Mouse (Mus musculus): Measurements from ENCODE around the gene Creld1. TPM values are rescaled to one million over a fixed set of nuclear protein-coding genes. Genes with fewer than 3 reads are reported as not detected.

Gene Creld1
- polyA plus RNA-seq, 1 experiment from 2014 or later, result 39.6 TPM

DNA sequence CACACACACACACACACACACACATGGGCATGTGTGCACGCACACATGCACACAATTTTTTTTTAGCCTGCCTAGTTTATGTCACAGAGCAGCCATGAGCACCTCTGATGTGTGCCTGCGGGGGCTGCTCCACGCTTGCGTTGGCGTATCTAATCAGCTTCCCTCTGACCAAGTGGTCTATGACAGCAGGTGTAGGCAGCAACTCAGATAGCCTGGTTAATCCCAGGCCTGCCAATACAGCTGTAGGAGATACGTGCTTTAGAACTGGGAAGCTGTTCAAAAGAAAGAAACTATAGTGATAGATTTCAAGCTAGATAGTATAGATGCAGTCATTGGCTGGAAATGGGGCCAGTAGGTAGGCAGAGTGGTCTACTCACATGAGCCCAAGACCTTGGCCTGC, 9.4 kb upstream of the Creld1 start:
- Histone ChIP-seq H3K9me3 (no peaks in the 10 kb centered on the region), H3K27me3 (peaks cover 57% of the 10 kb centered on the region), H3K27ac (no peak overlapping the region), H3K4me3 (replicated peaks) (no peak overlapping the region), H3K36me3 (replicated peaks) (no peaks in the 10 kb centered on the region), H3K4me1 (peaks cover 11% of the 10 kb centered on the region), H3K4me2 (no peak overlapping the region), H3K9ac (no peak overlapping the region)
- ATAC-seq (ENCODE audit: low FRiP score), result no peak
- WGBS, result 87% methylated on average over 6 of the region's 6 CpGs

DNA sequence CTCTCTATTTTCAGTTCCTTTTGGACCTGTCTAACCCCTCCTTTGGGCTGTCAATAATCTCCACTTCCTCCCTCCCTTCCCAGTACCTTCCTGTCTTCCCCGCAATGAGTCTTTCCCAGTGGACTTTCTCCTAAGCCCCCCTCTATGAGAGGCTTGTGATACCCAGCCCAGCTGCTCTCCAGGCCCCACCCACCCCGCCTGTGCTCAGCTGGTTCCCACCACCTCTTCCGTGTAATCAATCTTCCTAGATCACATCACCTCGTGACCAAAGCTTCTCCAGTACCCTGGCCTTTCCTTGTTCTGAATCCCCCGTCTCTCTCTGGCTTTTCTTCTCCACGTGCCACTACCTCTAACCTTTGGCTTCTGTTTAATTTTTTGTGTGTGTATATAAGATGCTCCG, 5.7 kb upstream of the Creld1 start:
- 70% methylated on average over 7 of the region's 7 CpGs for WGBS
- Histone ChIP-seq H3K4me1 (peaks cover 12% of the 10 kb centered on the region), H3K9ac (no peak overlapping the region), H3K4me3 (replicated peaks) (no peak overlapping the region), H3K9me3 (no peaks in the 10 kb centered on the region), H3K4me2 (no peak overlapping the region), H3K27ac (no peak overlapping the region), H3K36me3 (replicated peaks) (no peaks in the 10 kb centered on the region), H3K27me3 (peaks cover 42% of the 10 kb centered on the region)
- no peak for ATAC-seq (ENCODE audit: low FRiP score)

DNA sequence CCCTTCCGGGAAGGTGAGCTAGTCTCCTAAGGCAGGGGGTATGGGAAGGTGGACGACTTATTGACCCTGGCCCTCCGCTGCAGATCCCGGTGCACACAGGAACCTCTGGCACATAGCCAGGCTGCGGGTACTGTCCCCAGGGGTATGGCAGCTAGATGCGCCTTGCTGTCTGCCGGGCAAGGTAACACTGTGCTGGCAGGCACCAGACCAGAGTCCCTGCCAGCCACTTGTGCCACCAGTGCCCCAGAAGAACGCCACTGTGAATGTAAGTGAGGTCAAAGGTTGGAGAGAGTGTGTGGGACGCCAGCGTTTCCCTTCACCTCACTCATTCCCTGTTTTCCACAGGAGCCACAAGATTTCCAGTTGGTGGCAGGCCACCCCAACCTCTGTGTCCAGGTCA, 4.2 kb upstream of the Creld1 start:
- peaks cover 18% of the 10 kb centered on the region for H3K4me1 ChIP-seq
- H3K27me3 ChIP-seq, result peaks cover 44% of the 10 kb centered on the region
- no peaks in the 10 kb centered on the region for H3K9me3 ChIP-seq
- no peak for ATAC-seq (ENCODE audit: low FRiP score)
- no peak overlapping the region for H3K27ac ChIP-seq
- no peaks in the 10 kb centered on the region for H3K36me3 ChIP-seq (replicated peaks)
- no peak overlapping the region for H3K4me2 ChIP-seq
- no peak overlapping the region for H3K4me3 ChIP-seq (replicated peaks)
- WGBS, result 89% methylated on average over 10 of the region's 10 CpGs
- H3K9ac ChIP-seq, result no peak overlapping the region

DNA sequence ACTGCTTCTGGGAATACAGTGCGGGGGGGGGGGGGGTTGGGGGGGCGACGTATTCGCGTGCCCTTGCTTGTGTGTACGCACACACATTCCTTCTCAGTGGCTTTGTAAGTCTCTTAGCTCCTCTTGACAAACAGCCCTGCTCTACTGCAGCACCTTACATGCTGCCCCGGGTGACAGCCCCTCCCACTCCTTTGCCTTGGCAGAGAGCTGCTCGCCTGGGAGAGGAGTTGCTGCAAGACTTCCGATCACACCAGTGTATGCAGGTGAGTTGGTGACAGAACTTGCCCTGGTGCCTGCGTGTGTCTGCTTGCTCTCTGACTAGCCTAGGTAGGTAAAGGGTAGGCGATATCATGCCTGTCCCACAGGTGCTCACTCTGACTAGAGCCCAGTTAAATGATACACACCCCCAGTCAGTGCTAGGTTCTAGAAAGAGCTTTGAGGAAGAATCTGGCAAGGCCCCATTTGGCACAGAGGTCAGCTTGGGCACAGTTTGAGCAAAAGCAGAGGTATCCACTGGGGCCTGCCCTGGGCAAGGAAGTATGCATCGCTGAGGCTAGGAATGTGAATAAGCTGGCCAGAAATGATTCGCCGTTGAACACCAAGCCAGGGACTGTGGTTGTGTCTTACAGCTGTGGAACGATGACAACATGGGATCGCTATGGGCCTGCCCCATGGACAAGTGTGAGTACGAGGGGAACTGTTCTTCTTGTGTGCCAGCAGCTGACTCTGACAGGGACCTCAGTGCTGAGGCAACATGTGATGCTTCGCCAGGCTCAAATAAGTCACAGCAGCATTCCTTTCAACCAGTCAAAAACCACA, 2.3 kb upstream of the Creld1 start:
- no peaks in the 10 kb centered on the region for H3K9me3 ChIP-seq
- no peak overlapping the region for H3K9ac ChIP-seq
- no peak for ATAC-seq (ENCODE audit: low FRiP score)
- H3K27ac ChIP-seq, result no peak overlapping the region
- peaks cover 44% of the 10 kb centered on the region for H3K27me3 ChIP-seq
- H3K4me1 ChIP-seq, result peaks cover 29% of the 10 kb centered on the region
- 66% methylated on average over 18 of the region's 18 CpGs for WGBS
- H3K4me3 ChIP-seq (replicated peaks), result no peak overlapping the region
- no peaks in the 10 kb centered on the region for H3K36me3 ChIP-seq (replicated peaks)
- no peak overlapping the region for H3K4me2 ChIP-seq

DNA sequence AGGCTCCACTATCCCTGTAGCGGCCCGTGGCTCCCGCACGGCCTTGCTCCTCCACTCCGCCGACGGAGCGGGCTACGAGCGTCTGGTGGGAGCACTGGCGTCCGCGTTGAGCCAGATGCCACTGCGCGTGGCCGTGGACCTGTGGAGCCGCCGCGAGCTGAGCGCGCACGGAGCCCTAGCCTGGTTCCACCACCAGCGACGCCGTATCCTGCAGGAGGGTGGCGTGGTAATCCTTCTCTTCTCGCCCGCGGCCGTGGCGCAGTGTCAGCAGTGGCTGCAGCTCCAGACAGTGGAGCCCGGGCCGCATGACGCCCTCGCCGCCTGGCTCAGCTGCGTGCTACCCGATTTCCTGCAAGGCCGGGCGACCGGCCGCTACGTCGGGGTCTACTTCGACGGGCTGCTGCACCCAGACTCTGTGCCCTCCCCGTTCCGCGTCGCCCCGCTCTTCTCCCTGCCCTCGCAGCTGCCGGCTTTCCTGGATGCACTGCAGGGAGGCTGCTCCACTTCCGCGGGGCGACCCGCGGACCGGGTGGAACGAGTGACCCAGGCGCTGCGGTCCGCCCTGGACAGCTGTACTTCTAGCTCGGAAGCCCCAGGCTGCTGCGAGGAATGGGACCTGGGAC, 509 bp upstream of the Creld1 start:
- Histone ChIP-seq H3K36me3 (replicated peaks) (0 out of 2 replicates have a peak, but pooled peaks cover 9% of the 10 kb centered on the region), H3K27ac (peak overlapping the region; percentile 87), H3K4me1 (peaks cover 35% of the 10 kb centered on the region), H3K9ac (peak overlapping the region; percentile 69), H3K9me3 (no peaks in the 10 kb centered on the region), H3K4me3 (replicated peaks) (peak overlapping the region; percentile 69), H3K4me2 (peak overlapping the region; percentile 80), H3K27me3 (peaks cover 30% of the 10 kb centered on the region)
- ATAC-seq (ENCODE audit: low FRiP score), result peak; percentile 49
- under 1% methylated on average over 65 of the region's 65 CpGs for WGBS

DNA sequence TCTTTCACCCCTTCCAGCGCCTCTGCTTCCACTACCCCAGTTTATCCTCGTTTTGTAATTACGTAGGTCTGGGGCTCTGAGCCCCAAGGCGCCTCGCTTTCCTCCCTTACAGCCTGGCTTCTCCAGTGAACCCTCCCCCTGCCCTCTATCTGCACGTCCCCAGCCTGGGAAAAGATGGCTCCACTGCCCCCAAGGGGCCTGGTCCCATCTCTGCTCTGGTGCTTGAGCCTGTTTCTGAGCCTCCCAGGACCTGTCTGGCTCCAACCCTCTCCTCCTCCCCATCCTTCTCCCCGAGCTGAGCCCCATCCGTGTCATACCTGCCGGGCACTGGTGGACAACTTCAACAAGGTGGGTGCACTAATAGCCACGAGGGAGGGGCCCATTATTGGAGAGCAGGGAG, 632 bp downstream of the Creld1 start:
- Histone ChIP-seq H3K4me1 (peaks cover 35% of the 10 kb centered on the region), H3K36me3 (replicated peaks) (peaks cover 20% of the 10 kb centered on the region), H3K9me3 (no peaks in the 10 kb centered on the region), H3K9ac (peak overlapping the region; percentile 72), H3K4me2 (peak overlapping the region; percentile 80), H3K27me3 (peaks cover 28% of the 10 kb centered on the region), H3K4me3 (replicated peaks) (peak overlapping the region; percentile 69), H3K27ac (peak overlapping the region; percentile 87)
- 10% methylated on average over 10 of the region's 10 CpGs for WGBS
- peak; percentile 62 for ATAC-seq (ENCODE audit: low FRiP score)

DNA sequence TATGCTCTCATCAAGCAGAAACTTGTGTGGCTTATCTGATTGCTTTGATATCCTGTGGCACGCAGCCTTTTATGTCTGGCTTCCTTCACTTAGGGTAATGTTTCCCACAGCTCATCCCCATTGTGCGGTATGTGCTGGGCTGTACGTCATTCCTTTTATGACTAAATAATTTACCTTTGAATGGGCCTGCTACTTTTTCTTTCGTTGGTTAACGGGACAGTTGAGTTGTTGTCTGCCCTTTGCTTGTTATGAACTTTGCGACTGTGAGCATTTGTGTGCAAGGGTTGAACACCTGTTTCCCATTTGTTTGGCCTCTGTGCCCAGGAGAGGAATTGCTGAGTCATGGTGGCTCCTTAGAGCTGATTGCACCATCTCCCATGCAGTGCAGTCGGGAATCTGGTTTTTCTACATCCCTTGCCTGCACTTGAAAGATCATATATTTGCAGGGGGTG, 4.1 kb downstream of the Creld1 start:
- Histone ChIP-seq H3K27me3 (peaks cover 8% of the 10 kb centered on the region; the same call in 1 of the 2 replicates), H3K4me3 (replicated peaks) (no peak overlapping the region), H3K4me2 (no peak overlapping the region), H3K36me3 (replicated peaks) (peaks cover 51% of the 10 kb centered on the region), H3K9ac (no peak overlapping the region), H3K27ac (no peak overlapping the region), H3K4me1 (peaks cover 25% of the 10 kb centered on the region), H3K9me3 (no peaks in the 10 kb centered on the region)
- 58% methylated on average over 7 of the region's 7 CpGs for WGBS
- ATAC-seq (ENCODE audit: low FRiP score), result no peak

DNA sequence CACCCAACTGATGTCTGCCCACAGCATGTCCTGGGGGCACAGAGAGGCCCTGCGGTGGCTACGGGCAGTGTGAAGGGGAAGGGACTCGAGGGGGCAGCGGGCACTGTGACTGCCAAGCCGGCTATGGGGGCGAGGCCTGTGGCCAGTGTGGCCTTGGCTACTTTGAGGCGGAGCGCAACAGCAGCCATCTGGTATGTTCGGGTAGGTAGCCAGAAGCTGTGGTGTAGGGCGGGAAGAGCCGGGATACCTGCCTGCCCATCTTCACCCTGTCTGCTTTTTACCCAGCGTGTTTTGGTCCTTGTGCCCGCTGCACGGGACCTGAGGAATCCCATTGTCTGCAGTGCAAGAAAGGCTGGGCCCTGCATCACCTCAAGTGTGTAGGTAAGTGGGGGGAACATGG, 6.3 kb downstream of the Creld1 start:
- H3K27me3 ChIP-seq, result 0 out of 2 replicates have a peak, but pooled peaks cover 3% of the 10 kb centered on the region
- no peak overlapping the region for H3K9ac ChIP-seq
- no peak overlapping the region for H3K27ac ChIP-seq
- no peak overlapping the region for H3K4me2 ChIP-seq
- peaks cover 16% of the 10 kb centered on the region for H3K4me1 ChIP-seq
- WGBS, result 94% methylated on average over 14 of the region's 14 CpGs
- peaks cover 63% of the 10 kb centered on the region for H3K36me3 ChIP-seq (replicated peaks)
- H3K4me3 ChIP-seq (replicated peaks), result no peak overlapping the region
- no peak for ATAC-seq (ENCODE audit: low FRiP score)
- H3K9me3 ChIP-seq, result no peaks in the 10 kb centered on the region

DNA sequence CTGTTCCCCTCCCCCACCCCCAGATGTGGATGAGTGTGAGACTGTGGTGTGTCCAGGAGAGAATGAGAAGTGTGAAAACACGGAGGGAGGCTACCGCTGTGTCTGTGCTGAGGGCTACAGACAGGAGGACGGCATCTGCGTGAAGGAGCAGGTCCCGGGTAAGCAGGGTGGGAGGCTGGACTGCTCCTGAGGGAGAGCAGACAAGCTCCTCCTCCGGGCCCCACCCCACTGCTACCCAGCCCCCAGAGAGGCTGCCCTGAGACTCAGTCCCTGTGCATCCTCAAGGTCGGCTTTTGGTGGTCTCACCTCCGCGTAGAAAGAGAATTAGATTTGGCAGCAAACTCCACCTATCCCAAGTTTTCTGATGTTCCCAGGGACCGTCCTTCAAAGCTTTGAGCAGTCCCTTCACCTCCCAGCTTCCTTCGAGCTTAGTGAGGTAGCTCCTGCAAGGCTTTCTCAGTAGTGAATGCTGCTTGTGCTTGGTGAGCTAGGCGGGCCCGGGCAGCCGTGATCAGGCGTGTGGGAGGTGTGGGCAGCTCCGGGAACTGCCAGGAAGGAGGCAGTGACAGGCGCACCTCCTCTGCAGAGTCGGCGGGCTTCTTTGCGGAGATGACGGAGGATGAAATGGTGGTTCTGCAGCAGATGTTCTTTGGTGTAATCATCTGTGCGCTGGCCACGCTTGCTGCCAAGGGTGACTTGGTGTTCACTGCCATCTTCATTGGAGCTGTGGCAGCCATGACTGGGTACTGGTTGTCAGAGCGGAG, 9.2 kb downstream of the Creld1 start:
- Histone ChIP-seq H3K27ac (no peak overlapping the region), H3K4me1 (peaks cover 13% of the 10 kb centered on the region), H3K27me3 (peaks cover 18% of the 10 kb centered on the region), H3K9me3 (no peaks in the 10 kb centered on the region), H3K9ac (no peak overlapping the region), H3K36me3 (replicated peaks) (peaks cover 56% of the 10 kb centered on the region), H3K4me2 (no peak overlapping the region), H3K4me3 (replicated peaks) (no peak overlapping the region)
- WGBS, result 79% methylated on average over 24 of the region's 24 CpGs
- no peak for ATAC-seq (ENCODE audit: low FRiP score)

DNA sequence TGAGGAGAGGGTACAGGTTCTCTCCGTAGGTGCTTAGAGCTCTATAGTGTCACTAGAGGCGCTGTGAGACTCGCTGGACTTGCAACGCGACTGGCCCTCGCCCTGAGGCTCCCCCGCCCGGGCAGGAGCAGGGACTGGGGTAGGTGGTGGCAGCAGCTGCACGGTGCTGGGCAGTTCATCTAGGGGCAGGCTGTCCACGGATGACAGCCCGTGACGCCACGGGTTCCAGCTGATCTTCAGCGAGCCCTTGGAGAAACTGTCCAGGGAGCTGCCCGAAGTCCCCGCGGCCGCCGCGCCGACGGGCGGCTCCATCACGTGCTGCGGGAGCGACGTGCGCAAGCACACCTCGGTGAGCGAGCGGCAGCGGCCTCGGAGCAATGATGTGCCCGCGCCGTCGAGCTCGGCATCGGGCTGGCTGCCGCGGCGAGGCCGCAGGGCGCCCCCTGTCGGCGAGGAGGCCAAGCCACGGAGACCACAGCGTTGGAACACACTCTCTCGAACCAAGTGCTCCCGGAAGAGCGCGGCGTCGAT, 11.2 kb downstream of the Creld1 start:
- H3K4me2 ChIP-seq, result peak overlapping the region; percentile 58
- 0 out of 2 replicates have a peak overlapping the region, but pooled peaks have one; percentile 13 for H3K27ac ChIP-seq
- ATAC-seq (ENCODE audit: low FRiP score), result peak; percentile 71
- H3K9me3 ChIP-seq, result no peaks in the 10 kb centered on the region
- H3K4me1 ChIP-seq, result peaks cover 13% of the 10 kb centered on the region
- H3K36me3 ChIP-seq (replicated peaks), result peaks cover 37% of the 10 kb centered on the region
- peak overlapping the region; percentile 48 for H3K9ac ChIP-seq
- peak overlapping the region; percentile 44 for H3K4me3 ChIP-seq (replicated peaks)
- WGBS, result 1% methylated on average over 54 of the region's 54 CpGs
- H3K27me3 ChIP-seq, result peaks cover 18% of the 10 kb centered on the region

DNA sequence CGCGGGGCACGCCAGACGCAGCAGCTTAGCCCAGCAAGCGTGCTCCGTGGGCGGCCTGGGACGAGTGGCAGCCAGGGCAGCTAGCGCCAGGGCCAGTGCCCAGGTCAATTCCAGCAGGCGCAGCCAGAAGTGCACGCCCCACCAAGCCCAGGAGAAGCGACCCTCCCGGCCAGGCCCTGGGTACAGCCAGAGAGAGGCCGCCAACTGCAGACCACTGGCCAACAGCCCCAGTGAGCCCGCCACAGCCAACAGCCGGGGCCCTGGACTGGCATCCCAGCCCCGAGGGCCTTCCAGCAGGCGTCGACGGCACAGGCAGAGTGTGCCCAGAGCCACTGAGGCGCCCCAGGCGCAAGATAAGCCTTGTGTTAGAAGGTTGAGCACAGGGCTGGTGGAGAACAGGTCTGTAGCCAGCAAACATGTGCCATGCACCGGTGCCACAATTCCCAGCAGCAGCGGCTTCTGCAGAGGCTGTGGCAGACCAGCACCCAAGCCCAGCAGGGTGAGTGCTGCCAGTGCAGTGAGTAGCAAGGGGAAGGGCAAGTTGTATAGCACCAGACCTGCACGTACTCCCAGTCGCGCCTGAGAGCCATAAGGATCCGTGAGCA, 12.1 kb downstream of the Creld1 start:
- Histone ChIP-seq H3K4me1 (peaks cover 13% of the 10 kb centered on the region), H3K27me3 (peaks cover 18% of the 10 kb centered on the region), H3K4me3 (replicated peaks) (peak overlapping the region; percentile 44), H3K36me3 (replicated peaks) (peaks cover 28% of the 10 kb centered on the region), H3K4me2 (peak overlapping the region; percentile 58), H3K9me3 (no peaks in the 10 kb centered on the region), H3K27ac (no peak overlapping the region), H3K9ac (no peak overlapping the region)
- ATAC-seq (ENCODE audit: low FRiP score), result peak; percentile 12; the same call in 1 of the 2 replicates
- 57% methylated on average over 28 of the region's 28 CpGs for WGBS

Measured in forebrain, embryonic 12.5 days (tissue).